Mouse (Mus musculus) activated CD4-positive, CD25-positive, alpha-beta regulatory T cell, adult 4 months (primary cell): Measurements from ENCODE around the gene Rnf141. TPM values are rescaled to one million over a fixed set of nuclear protein-coding genes. Genes with fewer than 3 reads are reported as not detected.

Experiments
- ATAC-seq: one replicate; pipeline ENCODE4 v1.8.0; 2017
- polyA plus RNA-seq, 2 experiments: library from polyadenylated mRNA; unstranded; fragments of 100-300 nt; shearing (Covaris generic); gene quantifications; one replicate each; pipeline ENCODE4 v1.2.1; 2017

Gene Rnf141
- polyA plus RNA-seq, 2 experiments from 2014 or later: 14.8 to 17.6 TPM

GRCm38 (mm10) chr7:110792201-110792600 is 52.1 kb downstream of the Rnf141 start:
- no peak for ATAC-seq

- no peak for ATAC-seq
These were observed 53.4 kb downstream of the Rnf141 start for GRCm38 (mm10) chr7:110790878-110791277.

GRCm38 (mm10) chr7:110787310-110787709 is 56.9 kb downstream of the Rnf141 start:
- ATAC-seq: no peak

GRCm38 (mm10) chr7:110785741-110786146 is 58.5 kb downstream of the Rnf141 start:
- no peak for ATAC-seq

GRCm38 (mm10) chr7:110784965-110785364 is 59.3 kb downstream of the Rnf141 start:
- ATAC-seq: no peak

GRCm38 (mm10) chr7:110782845-110783478 is 61.3 kb downstream of the Rnf141 start:
- ATAC-seq: no peak

- no peak for ATAC-seq
These were observed 62.1 kb downstream of the Rnf141 start for GRCm38 (mm10) chr7:110782135-110782534.

GRCm38 (mm10) chr7:110781231-110781711 is 63.0 kb downstream of the Rnf141 start:
- ATAC-seq: no peak

GRCm38 (mm10) chr7:110780520-110780919 is 63.7 kb downstream of the Rnf141 start:
- ATAC-seq: no peak

- ATAC-seq: no peak
These were observed 64.6 kb downstream of the Rnf141 start for GRCm38 (mm10) chr7:110779605-110780111.

- ATAC-seq: no peak
These were observed 65.3 kb downstream of the Rnf141 start for GRCm38 (mm10) chr7:110778933-110779332.

GRCm38 (mm10) chr7:110777146-110778001 is 66.9 kb downstream of the Rnf141 start:
- ATAC-seq: no peak

GRCm38 (mm10) chr7:110774674-110775073 is 69.6 kb downstream of the Rnf141 start:
- no peak for ATAC-seq

GRCm38 (mm10) chr7:110774077-110774476 is 70.2 kb downstream of the Rnf141 start:
- no peak for ATAC-seq

GRCm38 (mm10) chr7:110773204-110774002 is 70.9 kb downstream of the Rnf141 start:
- ATAC-seq: no peak

- no peak for ATAC-seq
These were observed 71.9 kb downstream of the Rnf141 start for GRCm38 (mm10) chr7:110772343-110772742.

GRCm38 (mm10) chr7:110770949-110771348 is 73.3 kb downstream of the Rnf141 start:
- ATAC-seq: no peak

GRCm38 (mm10) chr7:110769094-110769493 is 75.2 kb downstream of the Rnf141 start:
- peak; percentile 79 for ATAC-seq

- ATAC-seq: peak; percentile 53
These were observed 75.7 kb downstream of the Rnf141 start for GRCm38 (mm10) chr7:110768451-110769064.

GRCm38 (mm10) chr7:110768001-110768400 is 76.3 kb downstream of the Rnf141 start, which contains the start of gene Ampd3:
TSS of gene Ampd3 (plus strand) at chr7:110768206.
- ATAC-seq: peak; percentile 10

- no peak for ATAC-seq
These were observed 81.6 kb downstream of the Rnf141 start for GRCm38 (mm10) chr7:110762605-110763180.

- ATAC-seq: no peak
These were observed 87.8 kb downstream of the Rnf141 start for GRCm38 (mm10) chr7:110756440-110756839.
